Mouse (Mus musculus) hindlimb bud, embryonic 11.5 days (tissue): ENCODE measurements at regions not wholly inside any gene's neighbourhood (a gene's known extent, or its start where the extent isn't known, plus 50 kb on each side); places are given as distances from the start of the nearest gene placed in this dataset.
A peak's percentile ranks its signal among the peaks of the same experiment; 100 is the strongest.
"Not testable (repeated sequence)": the region's sequence is repeated elsewhere in the genome, so short reads cannot be mapped to it uniquely, and the experiment has no call there.

ENCODE experiments used
- DNase-seq: peaks from one replicate; pipeline ENCODE4 v3.0.0-alpha.2; 2012; ENCODE audit warnings: low read depth, low spot score; ENCODE audit errors: extremely low spot score

DNA sequence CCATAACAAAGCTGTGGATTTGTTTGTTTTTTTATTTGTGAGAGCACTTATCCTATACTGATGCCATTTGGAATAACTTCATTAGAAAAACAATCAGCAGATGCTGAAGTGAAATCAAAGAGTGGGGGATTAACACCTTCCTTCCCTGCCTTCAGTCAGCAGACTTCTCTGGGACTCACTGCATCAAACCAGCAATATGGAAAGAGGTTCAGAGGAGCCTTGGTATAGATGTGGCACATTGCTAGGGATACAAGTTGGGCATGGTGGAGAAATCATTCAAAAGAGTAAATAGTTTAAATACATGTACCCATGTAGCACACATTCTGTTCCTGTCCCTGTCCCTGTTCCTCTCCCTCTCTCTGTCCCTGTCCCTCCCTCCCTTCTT is 364.0 kb upstream of the Rgs18 start:
- no peak for DNase-seq

DNA sequence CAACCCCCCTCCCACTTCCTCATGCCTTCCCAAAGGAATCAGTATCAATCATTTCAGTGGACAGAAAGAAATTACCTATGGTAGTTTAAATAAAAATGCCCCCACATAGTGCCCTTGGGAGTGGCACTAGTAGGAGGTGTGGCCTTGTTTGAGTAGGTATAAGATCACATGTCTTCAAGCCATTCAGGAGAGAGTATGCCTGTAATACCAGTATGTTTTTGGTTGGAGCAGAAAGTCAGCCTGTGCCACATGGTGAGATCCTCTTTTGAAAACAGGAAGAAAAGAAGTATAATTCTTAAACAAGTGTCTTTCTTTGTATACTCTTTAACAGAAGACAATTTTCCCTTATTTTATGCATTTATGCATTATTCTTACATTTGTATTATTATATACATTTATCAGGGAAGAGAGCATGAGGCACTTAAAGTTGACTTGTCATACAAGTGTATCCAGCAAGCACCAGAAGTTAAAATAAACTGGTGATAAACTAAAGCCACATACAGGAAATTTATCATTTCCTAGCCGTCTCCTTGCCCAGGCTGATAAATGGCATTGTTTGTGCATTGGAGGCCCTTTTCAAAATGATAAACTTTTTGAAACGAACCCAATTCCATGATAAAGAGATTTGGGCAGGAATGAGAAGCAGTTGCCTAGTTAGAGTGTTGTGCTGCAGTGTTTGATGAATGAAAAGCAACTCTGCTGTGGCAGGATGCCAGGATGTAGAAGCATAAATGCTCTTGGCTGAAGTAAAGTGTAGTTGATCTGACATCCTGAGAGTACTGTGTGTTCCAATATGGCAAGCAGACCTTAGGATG is 363.4 kb upstream of the Rgs18 start:
- no peak for DNase-seq

DNA sequence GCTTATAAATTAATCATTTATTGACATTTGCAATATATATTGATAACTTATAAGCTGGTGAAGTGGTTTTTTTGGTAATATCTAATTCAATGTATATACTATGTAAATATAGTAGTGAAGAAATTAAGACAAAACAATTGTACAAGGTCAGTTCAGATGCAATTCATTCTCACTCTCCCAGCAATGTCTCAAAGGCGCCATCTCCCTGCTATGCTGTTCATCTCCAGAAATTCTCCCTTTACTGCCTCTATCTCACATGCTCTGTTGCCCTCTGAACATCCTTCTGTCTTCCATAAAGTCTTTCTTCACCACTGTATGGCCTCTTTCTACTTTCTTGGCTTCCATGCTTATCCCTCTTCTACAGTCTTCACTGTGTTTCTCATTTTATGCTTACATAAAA is 355.8 kb upstream of the Rgs18 start:
- DNase-seq, result no peak

DNA sequence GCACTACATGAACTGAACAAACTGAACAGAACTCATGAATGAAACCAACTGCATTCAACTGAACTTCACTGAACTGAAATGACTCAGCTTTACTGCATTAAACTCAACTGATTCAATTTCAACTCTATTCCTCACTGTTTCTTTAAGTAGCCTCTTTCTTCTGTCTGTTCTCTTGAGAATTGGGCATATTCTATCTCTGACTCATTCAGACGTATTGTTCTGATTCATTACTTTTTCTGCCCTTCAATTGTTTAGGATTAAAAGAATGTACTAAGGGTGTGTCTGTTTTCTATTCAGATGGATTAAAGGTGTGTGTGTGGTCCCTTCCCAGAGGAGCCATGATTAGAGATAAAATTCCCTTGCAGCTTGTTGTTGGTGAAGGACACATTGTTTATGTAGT is 337.9 kb upstream of the Rgs18 start:
- no peak for DNase-seq

DNA sequence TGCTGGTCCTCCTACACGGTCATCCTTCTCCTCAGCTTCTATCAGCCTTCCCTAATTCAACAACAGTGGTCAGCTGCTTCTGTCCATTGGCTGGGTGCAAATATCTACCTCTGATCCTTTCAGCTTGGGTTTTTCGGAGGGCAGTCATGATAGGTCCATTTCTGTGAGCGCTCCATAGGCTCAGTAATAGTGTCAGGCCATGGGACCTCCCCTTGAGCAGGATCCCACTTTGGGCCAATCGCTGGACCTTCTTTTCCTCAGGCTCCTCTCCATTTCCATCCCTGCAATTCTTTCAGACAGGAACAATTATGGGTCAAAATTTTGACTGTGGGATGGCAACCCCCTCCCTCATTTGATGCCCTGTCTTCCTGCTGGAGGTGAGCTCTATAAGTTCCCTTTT is 331.5 kb upstream of the Rgs18 start:
- DNase-seq, result not testable (repeated sequence)

DNA sequence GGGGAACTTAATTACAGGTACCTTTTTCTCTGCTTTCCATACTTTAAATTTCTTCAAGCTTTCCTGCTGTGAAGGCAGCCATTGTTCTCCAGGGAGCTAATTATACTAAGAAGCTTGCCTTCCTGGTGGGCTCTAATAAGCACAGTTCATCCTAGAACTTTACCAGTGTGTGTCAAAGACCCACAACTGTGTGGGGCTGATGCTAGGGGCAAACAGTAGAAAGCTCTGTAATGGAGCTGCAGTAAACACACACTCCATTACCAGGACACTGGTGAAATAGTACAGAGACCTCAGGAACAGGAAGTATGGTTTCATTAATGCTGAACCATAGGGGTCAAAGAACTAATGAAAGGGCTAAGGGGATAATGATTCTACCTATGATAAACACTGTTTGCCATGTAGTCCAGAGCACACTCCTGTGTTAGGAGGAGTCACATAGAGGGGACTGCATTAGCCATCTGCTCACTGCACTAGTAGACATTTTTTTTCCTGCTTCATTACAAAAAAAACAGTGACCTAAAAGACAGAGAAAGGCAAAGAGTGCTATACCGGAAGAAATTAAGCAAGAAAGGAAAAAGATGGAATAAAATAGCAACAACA is 290.1 kb upstream of the Rgs18 start:
- DNase-seq, result peak; percentile 16

DNA sequence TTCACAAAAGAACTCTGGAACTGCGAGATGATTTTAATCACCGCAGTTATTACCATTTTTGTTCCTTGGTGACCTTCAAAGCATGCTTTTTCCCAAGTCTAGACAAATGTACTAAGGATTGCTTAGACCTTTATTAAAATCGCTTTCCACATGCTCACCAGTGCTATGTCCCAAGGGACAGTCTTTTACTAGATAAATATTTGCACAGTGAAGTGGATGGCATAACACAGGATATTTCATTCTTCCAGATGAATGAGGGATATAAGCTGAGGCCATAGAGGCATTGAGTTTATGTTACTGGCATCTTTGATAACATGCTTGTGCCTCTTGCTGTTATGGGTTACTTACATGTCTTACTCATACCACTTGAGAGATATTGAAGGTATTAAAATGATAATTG is 289.1 kb upstream of the Rgs18 start:
- no peak for DNase-seq

DNA sequence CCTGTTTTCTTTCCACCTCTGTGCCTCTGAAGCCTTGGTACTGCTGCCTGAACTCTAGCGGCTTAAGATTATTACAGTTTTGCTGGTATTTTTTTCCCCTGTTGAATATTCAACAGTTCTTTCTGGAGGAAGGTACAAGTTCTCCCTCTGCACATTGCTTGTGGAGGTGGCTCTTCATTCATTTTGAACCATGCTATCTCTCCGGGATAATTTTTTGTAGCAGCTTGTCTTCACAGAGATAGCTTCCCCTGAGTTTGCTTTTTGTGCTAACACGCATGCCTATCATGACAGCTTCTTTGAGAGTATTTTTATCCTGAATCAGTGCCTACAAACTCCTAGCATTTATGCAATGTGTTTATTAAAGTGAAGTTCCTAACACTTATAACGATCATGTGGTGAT is 240.4 kb upstream of the Rgs18 start:
- DNase-seq, result no peak

DNA sequence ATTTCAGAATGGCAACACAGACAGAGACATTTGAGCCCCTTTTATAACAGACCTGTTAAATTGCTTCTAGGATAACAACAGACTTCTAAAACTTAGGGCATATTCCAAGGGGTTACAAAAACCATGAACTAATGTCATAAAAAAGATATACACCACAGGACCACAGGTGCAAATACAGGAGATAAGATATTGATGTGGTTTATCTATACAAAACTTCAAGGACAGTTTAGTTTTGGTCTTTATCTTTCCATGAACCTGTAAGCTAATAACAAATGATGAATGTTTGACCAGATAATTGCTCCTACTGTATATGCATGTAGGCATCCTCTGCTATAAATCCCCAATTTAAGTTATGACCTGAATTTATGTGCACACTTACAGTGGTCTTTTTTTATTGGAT is 235.6 kb upstream of the Rgs18 start:
- no peak for DNase-seq

DNA sequence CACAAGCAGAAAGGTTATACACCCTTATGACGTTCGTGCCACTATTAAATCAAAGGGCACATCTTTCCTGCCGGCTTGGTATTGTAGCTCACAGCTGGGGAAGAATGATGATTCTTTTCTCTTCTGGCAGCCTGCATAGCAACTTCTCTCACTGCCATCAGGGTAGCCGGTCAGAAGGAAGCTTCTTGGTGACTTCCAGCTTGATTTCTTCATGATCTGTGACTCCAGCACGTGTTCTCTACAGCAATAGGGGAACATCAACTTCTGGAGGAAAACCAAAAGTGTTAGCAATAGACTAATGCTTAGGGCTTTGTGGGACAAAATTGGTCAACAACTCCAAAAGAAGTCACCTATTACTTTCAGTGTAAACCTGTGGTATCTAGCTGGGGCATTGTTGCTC is 202.9 kb upstream of the Rgs18 start:
- no peak for DNase-seq

DNA sequence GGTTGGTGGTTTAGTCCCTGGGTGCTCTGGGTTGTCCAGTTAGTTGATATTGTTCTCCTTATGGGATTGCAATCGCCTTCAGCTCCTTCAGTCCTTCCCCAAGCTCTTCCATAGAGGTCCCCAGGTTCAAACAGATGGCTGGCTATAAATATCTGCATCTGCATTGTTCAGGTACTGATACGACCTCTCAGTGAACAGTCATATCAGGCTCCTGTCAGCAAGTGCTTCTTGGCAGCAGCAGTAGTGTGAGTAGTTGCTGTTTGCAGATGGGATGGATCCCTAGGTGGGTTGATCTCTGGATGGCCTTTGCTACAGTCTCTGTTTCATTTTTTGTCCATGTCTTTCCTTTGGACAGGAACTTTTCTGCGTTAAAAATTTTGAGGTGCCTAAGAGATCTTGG is 190.5 kb upstream of the Rgs18 start:
- no peak for DNase-seq

DNA sequence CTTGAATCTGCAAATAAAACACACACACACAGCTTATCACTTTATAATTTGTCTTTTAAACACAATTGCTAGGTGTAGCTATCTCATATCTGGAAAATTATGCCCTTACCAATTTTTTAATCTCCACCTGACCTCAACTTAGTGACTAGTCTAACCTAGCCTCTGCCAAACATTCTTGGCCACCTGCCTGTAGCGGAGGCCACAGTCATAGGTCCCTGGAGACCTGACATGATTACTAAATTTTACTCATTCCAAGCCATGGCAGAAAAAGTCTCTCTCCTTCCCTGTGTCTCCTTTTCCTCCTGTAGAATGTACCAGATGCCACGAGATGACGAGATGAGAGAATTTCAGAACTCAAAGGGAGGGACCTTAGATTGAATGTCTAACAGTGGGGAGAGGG is 163.8 kb upstream of the Rgs18 start:
- no peak for DNase-seq

DNA sequence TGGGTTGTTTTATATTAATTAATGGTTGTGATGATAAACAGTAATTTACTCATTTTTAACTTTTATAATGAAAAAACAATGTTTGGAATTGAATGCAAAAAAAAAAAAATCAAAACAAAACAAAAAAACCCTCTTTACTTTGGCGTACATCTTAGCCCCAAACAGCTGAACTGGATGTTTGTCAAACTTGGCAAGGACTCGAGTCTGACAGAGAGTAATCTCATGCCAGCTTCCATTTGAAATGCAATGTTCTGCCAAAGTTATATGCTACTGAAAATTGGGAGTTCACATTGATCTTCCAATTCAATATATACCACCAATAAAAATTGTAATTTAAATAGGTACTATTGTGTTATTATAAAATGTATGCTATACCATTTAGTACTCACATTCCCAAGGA is 150.9 kb upstream of the Rgs18 start:
- DNase-seq, result no peak

DNA sequence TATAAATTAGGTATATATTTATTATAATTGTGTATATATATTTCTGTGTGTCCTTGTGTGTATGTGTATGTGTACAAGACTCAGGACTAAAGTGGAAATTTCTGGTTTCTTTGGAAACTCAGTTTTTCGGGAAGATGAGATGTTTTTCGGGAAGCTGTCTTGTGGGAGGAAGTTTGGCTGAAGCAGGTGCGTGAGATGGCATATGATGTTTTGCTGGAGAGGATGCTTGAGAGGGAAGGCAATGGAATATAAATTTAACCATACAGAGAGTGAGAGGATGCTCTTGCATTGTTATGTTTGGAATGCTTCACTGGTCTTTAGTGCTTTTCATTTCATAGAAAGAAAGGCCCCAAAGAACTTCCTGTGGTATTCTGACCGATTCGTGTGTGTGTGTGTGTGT is 141.3 kb upstream of the Rgs18 start:
- no peak for DNase-seq

DNA sequence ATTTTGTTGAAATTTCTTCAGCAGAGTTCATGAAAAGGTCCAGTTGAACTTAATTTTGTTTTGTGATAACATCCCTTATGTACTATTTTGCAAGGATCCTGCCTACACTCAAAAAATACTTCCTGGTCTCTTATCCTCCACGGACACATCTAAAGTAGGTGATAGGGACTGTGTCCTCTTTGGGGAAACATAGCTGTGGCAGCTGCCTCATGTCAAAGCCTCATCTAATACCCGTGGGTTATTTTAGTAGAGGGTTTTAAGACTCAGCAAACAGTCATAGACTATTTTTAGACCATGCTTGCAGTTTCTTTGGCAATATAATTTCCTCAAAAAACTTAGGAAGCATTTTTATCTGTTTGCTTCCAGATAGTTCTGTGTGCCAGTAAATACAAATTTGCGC is 127.8 kb upstream of the Rgs18 start:
- DNase-seq, result no peak

DNA sequence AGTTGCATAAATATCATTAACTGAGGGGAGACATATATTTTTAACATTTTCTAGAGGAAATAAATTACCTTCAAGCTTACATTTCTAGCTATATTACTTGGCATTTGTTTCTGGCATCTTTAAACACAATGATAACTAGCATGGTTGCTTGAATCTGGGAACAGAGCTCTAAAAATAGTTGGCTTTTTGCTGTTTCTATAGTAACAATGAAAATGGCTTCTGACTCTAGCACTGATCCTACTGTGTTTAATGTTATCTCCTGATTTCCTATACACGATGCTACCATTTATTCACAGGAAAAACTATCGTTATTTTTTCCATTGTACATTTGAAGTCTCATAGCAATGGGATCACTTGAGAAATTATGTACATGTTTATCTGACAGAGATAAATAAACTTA is 108.4 kb upstream of the Rgs18 start:
- DNase-seq, result no peak

DNA sequence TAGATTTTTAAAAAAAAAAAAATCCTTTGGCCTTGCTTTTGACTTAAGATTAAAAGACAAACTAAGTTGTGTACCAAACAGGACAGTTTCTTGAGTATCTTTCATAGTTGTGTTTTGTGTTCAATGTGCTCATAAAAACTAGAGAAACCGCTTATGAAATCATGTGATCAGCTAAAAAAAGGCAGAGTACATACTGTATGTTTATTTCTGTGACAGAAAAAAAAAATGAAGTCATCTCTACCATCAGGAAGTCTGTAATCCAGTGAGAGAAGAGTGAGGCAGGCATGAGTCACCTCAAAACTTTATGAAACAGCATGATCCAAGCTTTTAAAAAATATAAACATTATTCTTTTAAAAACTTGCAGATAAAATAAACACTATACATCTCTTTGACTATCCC is 86.9 kb upstream of the Rgs18 start:
- DNase-seq, result no peak
